Mouse (Mus musculus) testis, adult 2 months (tissue): ENCODE data around the gene Cdc25a. TPM values are rescaled to one million over a fixed set of nuclear protein-coding genes. Genes with fewer than 3 reads are reported as not detected.
A peak's percentile ranks its signal among the peaks of the same experiment; 100 is the strongest.

ENCODE experiments used
- H3K27ac ChIP-seq: fragments of 200-500 bp; 2 replicates; pipeline ENCODE4 v1.5.1; 2012; ENCODE audit warnings: low read depth, low read length; ENCODE audit not compliant: control insufficient read depth, insufficient read depth
- H3K27me3 ChIP-seq: fragments of 200-500 bp; 2 replicates; pipeline ENCODE4 v1.6.1; 2012; ENCODE audit warnings: mild to moderate bottlenecking, low read length, moderate library complexity; ENCODE audit not compliant: control insufficient read depth, insufficient read depth
- H3K36me3 ChIP-seq: fragments of 200-500 bp; 2 replicates; pipeline ENCODE4 v1.6.1; 2012; ENCODE audit warnings: mild to moderate bottlenecking, low read length; ENCODE audit not compliant: control insufficient read depth, insufficient read depth
- H3K4me1 ChIP-seq: fragments of 200-500 bp; 2 replicates; pipeline ENCODE4 v1.6.1; 2012; ENCODE audit warnings: low read length; ENCODE audit not compliant: control insufficient read depth, insufficient read depth
- H3K4me3 ChIP-seq: fragments of 200-500 bp; 2 replicates; pipeline ENCODE4 v1.5.1; 2012; ENCODE audit warnings: low read depth, mild to moderate bottlenecking, low read length, moderate library complexity, mixed read lengths; ENCODE audit not compliant: control insufficient read depth
- CTCF ChIP-seq: fragments of 200-500 bp; IDR thresholded peaks from 2 replicates; pipeline ENCODE4 v1.5.1; 2012; ENCODE audit warnings: low read depth, mild to moderate bottlenecking, inconsistent platforms, low read length, moderate library complexity; ENCODE audit not compliant: control insufficient read depth, insufficient read depth, insufficient replicate concordance
- POLR2A ChIP-seq: fragments of 200-500 bp; IDR thresholded peaks from 2 replicates; pipeline ENCODE4 v1.6.1; 2012; ENCODE audit warnings: low read depth, mild to moderate bottlenecking, inconsistent platforms, low read length, moderate library complexity; ENCODE audit not compliant: control insufficient read depth
- polyA plus RNA-seq: library from polyadenylated mRNA; depleted of rRNA; stranded (reverse); fragments of >200 nt; gene quantifications from 2 replicates; pipeline ENCODE4 v1.2.3, GENCODE M21; 2012

Cdc25a gene
- polyA plus RNA-seq, 1 experiment = 26.0 TPM

GRCm38 (mm10) chr9:109917931-109918330 is 42.6 kb downstream of the Cdc25a start:
- no peaks in the 10 kb centered on the region for H3K27me3 ChIP-seq
- no peaks in the 10 kb centered on the region for H3K4me1 ChIP-seq
- no peak overlapping the region for H3K27ac ChIP-seq
- no peak overlapping the region for H3K4me3 ChIP-seq
- no peak for TF ChIP-seq CTCF
- no peak for TF ChIP-seq POLR2A
- no peaks in the 10 kb centered on the region for H3K36me3 ChIP-seq

- no peak for TF ChIP-seq CTCF
- no peak for TF ChIP-seq POLR2A
- no peaks in the 10 kb centered on the region for H3K27me3 ChIP-seq
- peaks cover 10% of the 10 kb centered on the region for H3K4me1 ChIP-seq
Observed at GRCm38 (mm10) chr9:109929131-109929530, 53.8 kb downstream of the Cdc25a start.

GRCm38 (mm10) chr9:109930063-109930462 is 54.7 kb downstream of the Cdc25a start:
- Histone ChIP-seq H3K27ac (peak overlapping the region; percentile 46), H3K4me1 (peaks cover 10% of the 10 kb centered on the region), H3K27me3 (no peaks in the 10 kb centered on the region), H3K36me3 (no peaks in the 10 kb centered on the region), H3K4me3 (peak overlapping the region; percentile 75)
- TF ChIP-seq CTCF (no peak), POLR2A (no peak)

More at GRCm38 (mm10) chr9:109929131-109929530, 53.8 kb downstream of the Cdc25a start:
- no peaks in the 10 kb centered on the region for H3K36me3 ChIP-seq
- H3K27ac ChIP-seq = no peak overlapping the region
- H3K4me3 ChIP-seq = no peak overlapping the region

- H3K27me3 ChIP-seq = no peaks in the 10 kb centered on the region
- no peaks in the 10 kb centered on the region for H3K36me3 ChIP-seq
- peaks cover 10% of the 10 kb centered on the region for H3K4me1 ChIP-seq
Observed at GRCm38 (mm10) chr9:109930752-109931151, 55.4 kb downstream of the Cdc25a start.

GRCm38 (mm10) chr9:109931257-109932171 is 56.1 kb downstream of the Cdc25a start, which contains the start of gene Map4:
Gene Map4, plus strand, starts transcription at chr9:109931460.
- TF ChIP-seq POLR2A (peak; percentile 87), CTCF (no peak)
- peak within 1 kb of the TSS; percentile 89 for H3K4me3 ChIP-seq
- no peaks in the 10 kb centered on the region for H3K27me3 ChIP-seq
- peak within 1 kb of the TSS; percentile 97 for H3K27ac ChIP-seq
- peaks cover 10% of the 10 kb centered on the region for H3K4me1 ChIP-seq
- H3K36me3 ChIP-seq = no peaks in the 10 kb centered on the region

More at GRCm38 (mm10) chr9:109930752-109931151, 55.4 kb downstream of the Cdc25a start:
- H3K4me3 ChIP-seq = peak overlapping the region; percentile 89
- no peak for TF ChIP-seq POLR2A
- TF ChIP-seq CTCF = no peak
- H3K27ac ChIP-seq = peak overlapping the region; percentile 97

GRCm38 (mm10) chr9:109932361-109932755 is 57.0 kb downstream of the Cdc25a start:
- Histone ChIP-seq H3K4me1 (peaks cover 10% of the 10 kb centered on the region), H3K27me3 (no peaks in the 10 kb centered on the region), H3K4me3 (peak overlapping the region; percentile 89), H3K36me3 (no peaks in the 10 kb centered on the region), H3K27ac (peak overlapping the region; percentile 97)
- peak; percentile 52; the same call in 1 of the 2 replicates for TF ChIP-seq POLR2A
- no peak for TF ChIP-seq CTCF

- Histone ChIP-seq H3K4me1 (peaks cover 10% of the 10 kb centered on the region), H3K27ac (peak overlapping the region; percentile 97), H3K4me3 (peak overlapping the region; percentile 89), H3K36me3 (no peaks in the 10 kb centered on the region), H3K27me3 (no peaks in the 10 kb centered on the region)
- TF ChIP-seq CTCF (no peak), POLR2A (no peak)
Observed at GRCm38 (mm10) chr9:109932756-109933375, 57.5 kb downstream of the Cdc25a start.
